Mouse (Mus musculus) heart, embryonic 10.5 days (tissue): ENCODE measurements around the gene Neurl1b. TPM values are rescaled to one million over a fixed set of nuclear protein-coding genes. Genes with fewer than 3 reads are reported as not detected.
A peak's percentile ranks its signal among the peaks of the same experiment; 100 is the strongest.

Source experiments
- DNase-seq: peaks from one replicate; pipeline ENCODE4 v3.0.0-alpha.2; 2017; ENCODE audit warnings: low spot score
- H3K27ac ChIP-seq: fragments of 300-500 bp; sonication (generic); 2 replicates; pipeline ENCODE4 v1.5.1; 2016; ENCODE audit warnings: mild to moderate bottlenecking
- H3K27me3 ChIP-seq: fragments of 300-500 bp; sonication (generic); 2 replicates; pipeline ENCODE4 v1.6.1; 2016; ENCODE audit warnings: mild to moderate bottlenecking; ENCODE audit not compliant: poor library complexity, insufficient read depth, severe bottlenecking
- H3K36me3 ChIP-seq: fragments of 300-500 bp; sonication (generic); 2 replicates; pipeline ENCODE4 v1.6.1; 2016; ENCODE audit warnings: mild to moderate bottlenecking, moderate library complexity
- H3K4me1 ChIP-seq: fragments of 300-500 bp; sonication (generic); 2 replicates; pipeline ENCODE4 v1.6.1; 2016; ENCODE audit warnings: mild to moderate bottlenecking
- H3K4me3 ChIP-seq: fragments of 300-500 bp; sonication (generic); 2 replicates; pipeline ENCODE4 v1.5.1; 2016; ENCODE audit warnings: mild to moderate bottlenecking, moderate library complexity
- H3K9me3 ChIP-seq: fragments of 300-500 bp; sonication (generic); 2 replicates; pipeline ENCODE4 v1.6.1; 2016; ENCODE audit warnings: mild to moderate bottlenecking, moderate library complexity
- WGBS: fragments of 180-500 bp; shearing (Covaris S2); methylation state at CpG from one replicate; pipeline ENCODE4 v1.1.7; 2016; 5-methylcytosine and 5-hydroxymethylcytosine counted together
- polyA plus RNA-seq: library from polyadenylated mRNA; unstranded; fragments of >200 nt; fragmentation: Nextera tagmentation; extraction: Ambion mirVana; gene quantifications from 2 replicates; pipeline ENCODE4 v1.2.1, GENCODE M21; 2016

The Neurl1b gene
- polyA plus RNA-seq, 1 experiment from 2014 or later, result 1.3 TPM

DNA sequence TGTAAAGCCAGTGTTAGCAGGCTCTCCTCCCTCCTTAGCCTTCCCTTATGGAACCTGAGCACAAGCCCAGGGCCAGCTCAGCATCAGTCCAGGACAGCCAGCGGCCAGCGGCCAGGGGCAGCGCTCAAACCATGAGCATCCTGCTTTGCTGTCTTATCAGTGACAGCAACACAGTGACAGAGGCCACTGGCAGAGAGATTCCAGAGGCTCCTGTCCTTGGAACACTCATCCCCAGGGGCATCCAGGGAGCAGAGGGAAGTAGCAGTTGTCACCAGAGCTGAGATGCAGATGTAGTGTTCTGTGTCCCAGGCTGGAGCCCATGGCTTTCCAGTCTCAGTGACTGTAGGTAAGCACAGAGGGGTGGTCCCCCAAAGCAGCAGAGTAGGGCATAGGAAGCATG is 32.5 kb upstream of the Neurl1b start:
- Histone ChIP-seq H3K27me3 (peaks cover 2% of the 10 kb centered on the region; the same call in 1 of the 2 replicates), H3K27ac (peak overlapping the region; percentile 85), H3K4me1 (peaks cover 68% of the 10 kb centered on the region), H3K9me3 (no peaks in the 10 kb centered on the region), H3K36me3 (no peaks in the 10 kb centered on the region), H3K4me3 (no peak overlapping the region)
- DNase-seq, result no peak
- 29% methylated on average over 3 of the region's 3 CpGs for WGBS

DNA sequence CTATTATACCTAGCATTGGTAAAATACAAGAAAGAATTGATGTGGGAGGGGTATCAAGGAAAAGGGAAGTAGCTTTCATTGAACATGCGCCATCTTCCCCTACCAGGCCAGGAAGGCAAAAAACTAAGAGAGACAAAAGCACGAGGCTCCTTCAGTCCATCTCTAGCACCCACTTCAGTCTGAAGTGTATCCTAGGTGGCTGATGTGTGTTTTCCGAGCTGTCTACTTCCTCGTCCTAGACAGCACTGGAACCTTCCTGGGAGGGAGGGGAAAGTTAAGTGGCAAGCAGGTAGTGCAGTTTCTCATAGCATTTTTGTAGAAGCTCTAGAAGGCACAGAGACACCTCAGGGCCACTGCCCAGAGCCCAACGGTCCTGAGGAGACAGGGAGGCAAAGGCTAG is 31.9 kb upstream of the Neurl1b start:
- DNase-seq, result no peak
- peak overlapping the region; percentile 85 for H3K27ac ChIP-seq
- H3K36me3 ChIP-seq, result no peaks in the 10 kb centered on the region
- 43% methylated on average over 5 of the region's 5 CpGs for WGBS
- H3K4me1 ChIP-seq, result peaks cover 68% of the 10 kb centered on the region
- H3K4me3 ChIP-seq, result no peak overlapping the region
- H3K9me3 ChIP-seq, result no peaks in the 10 kb centered on the region
- H3K27me3 ChIP-seq, result peaks cover 6% of the 10 kb centered on the region; the same call in 1 of the 2 replicates

DNA sequence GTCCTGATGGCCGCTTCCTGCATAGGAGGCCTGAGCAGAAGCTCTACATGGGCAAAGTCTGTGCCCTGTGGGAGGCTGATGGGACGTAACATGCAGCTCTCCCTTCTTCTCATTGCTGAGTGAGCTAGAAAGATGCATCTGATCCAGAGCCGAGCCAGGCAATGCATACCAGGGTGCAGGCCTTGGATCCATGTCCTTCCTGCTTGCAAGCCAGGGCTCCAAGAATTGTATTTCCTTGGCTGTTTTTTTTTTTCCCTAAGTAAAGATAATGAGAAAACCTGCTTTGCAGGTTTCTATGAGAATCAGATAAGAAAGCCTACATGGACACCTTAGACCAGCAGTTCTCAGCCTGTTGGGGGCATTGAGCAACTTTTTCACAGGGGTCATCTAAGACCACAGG is 30.5 kb upstream of the Neurl1b start:
- no peak for DNase-seq
- 93% methylated on average over 3 of the region's 3 CpGs for WGBS
- no peaks in the 10 kb centered on the region for H3K9me3 ChIP-seq
- H3K4me3 ChIP-seq, result no peak overlapping the region
- peaks cover 67% of the 10 kb centered on the region for H3K4me1 ChIP-seq
- H3K27ac ChIP-seq, result no peak overlapping the region
- H3K27me3 ChIP-seq, result peaks cover 6% of the 10 kb centered on the region; the same call in 1 of the 2 replicates
- H3K36me3 ChIP-seq, result no peaks in the 10 kb centered on the region

DNA sequence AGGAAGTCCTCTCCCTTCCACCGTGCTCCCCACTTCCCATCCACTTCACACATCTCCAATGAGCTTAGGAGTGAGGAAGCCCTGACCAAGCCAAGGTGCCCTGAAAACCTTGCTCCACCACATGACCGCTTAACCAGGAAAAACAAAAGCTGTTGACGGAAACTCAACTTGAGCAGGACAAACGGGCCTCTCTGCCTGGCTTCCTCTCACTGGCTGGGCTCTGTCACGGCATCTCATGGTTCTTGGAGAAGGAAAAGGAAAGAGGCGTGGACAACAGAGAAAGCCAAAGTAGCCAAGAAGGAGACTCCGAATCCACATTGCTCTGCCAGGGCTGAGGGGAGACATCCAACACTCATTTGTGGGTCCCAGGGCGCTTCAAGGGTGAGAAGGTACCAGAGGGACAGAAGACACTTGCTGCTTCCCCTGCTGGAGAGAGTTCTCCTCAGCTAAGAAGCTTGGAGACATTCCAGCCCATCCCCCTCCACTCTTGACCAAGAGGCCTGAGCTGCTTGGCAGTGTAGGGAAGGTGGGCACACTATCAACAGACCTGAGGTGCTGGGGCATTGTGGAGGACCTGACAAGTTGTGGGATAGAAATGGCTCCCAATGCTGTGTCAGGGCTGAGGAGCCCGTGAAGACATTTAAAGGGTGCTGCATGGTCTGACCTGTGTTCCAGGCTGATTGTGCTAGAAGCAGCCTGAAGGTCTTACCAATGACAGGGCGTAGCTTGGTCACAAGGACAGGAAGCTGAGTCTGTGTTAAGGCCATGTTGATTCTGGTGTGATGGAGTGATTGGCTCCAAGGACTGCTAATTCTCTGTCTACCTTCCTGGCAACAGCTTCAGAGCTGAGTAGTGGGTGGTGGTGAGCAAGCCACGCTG is 29.1 kb upstream of the Neurl1b start:
- peaks cover 6% of the 10 kb centered on the region; the same call in 1 of the 2 replicates for H3K27me3 ChIP-seq
- no peak overlapping the region for H3K4me3 ChIP-seq
- peaks cover 54% of the 10 kb centered on the region for H3K4me1 ChIP-seq
- WGBS, result 75% methylated on average over 11 of the region's 11 CpGs
- no peak for DNase-seq
- H3K27ac ChIP-seq, result no peak overlapping the region
- no peaks in the 10 kb centered on the region for H3K36me3 ChIP-seq
- no peaks in the 10 kb centered on the region for H3K9me3 ChIP-seq

DNA sequence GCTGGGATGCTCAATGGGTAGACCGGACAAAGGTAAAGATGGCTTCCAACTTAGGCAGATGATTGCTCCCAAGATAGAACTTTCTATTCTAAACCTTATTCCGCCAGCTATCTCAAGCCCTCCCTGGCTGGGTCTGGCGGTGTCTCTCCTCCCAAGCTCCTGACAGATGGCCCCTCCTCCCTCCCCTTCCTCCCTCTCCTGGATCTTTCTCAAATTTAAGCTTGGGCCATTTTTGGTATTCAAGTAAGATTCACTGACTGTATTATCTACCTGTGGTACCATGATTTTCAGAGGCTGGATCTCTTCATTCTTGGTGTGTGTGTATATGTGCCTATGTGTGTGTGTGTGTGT is 28.5 kb upstream of the Neurl1b start:
- Histone ChIP-seq H3K27me3 (peaks cover 6% of the 10 kb centered on the region; the same call in 1 of the 2 replicates), H3K36me3 (no peaks in the 10 kb centered on the region), H3K4me1 (peaks cover 50% of the 10 kb centered on the region), H3K4me3 (no peak overlapping the region), H3K9me3 (no peaks in the 10 kb centered on the region), H3K27ac (no peak overlapping the region)
- DNase-seq, result no peak
- 77% methylated on average over 3 of the region's 3 CpGs for WGBS

DNA sequence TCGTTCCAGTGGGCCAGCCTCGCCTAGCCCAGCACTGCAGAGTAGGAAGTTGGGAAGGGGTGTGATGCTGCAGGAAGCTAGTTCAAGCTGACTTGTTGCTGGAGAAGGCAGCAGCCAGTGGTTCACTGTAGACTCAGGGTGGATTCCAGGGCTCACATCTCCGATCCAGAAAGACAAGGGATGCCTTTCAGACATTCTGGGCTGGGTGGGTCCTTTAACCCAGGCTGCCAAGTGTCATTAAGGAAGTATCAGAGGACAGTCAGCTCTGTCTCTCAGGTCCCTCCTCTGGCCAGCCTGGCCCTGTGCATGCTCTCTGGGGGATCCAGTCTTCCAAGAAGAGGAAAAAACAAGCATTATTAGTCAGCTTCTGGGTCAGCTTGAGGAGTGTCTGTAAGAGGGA is 26.5 kb upstream of the Neurl1b start:
- H3K27ac ChIP-seq, result no peak overlapping the region
- 58% methylated on average over 3 of the region's 3 CpGs for WGBS
- no peak for DNase-seq
- no peaks in the 10 kb centered on the region for H3K36me3 ChIP-seq
- H3K9me3 ChIP-seq, result no peaks in the 10 kb centered on the region
- H3K27me3 ChIP-seq, result peaks cover 6% of the 10 kb centered on the region; the same call in 1 of the 2 replicates
- H3K4me1 ChIP-seq, result peaks cover 36% of the 10 kb centered on the region
- no peak overlapping the region for H3K4me3 ChIP-seq

DNA sequence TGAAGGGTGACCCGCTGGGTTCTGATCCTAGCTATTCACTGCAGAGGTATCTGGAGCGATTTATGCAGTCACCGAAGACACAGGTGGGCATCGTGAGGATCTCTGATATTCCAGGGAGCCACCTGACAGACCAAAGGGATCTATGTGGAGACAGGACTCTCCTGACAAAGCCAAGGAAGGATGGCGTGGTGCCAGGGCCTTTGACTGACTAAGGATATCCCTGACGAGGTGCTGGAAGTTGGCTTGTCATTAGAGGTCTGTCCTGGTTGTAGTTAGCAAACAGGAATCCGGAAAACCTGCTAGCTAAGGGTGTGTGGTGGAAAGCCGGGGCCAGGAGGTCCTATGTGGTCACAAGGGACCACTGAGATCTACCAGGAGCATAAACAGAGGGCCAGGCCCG is 25.4 kb upstream of the Neurl1b start:
- DNase-seq, result no peak
- 77% methylated on average over 9 of the region's 9 CpGs for WGBS
- H3K36me3 ChIP-seq, result no peaks in the 10 kb centered on the region
- no peak overlapping the region for H3K27ac ChIP-seq
- H3K27me3 ChIP-seq, result peaks cover 6% of the 10 kb centered on the region; the same call in 1 of the 2 replicates
- H3K4me3 ChIP-seq, result no peak overlapping the region
- H3K4me1 ChIP-seq, result peaks cover 28% of the 10 kb centered on the region
- H3K9me3 ChIP-seq, result 0 out of 2 replicates have a peak, but pooled peaks cover 4% of the 10 kb centered on the region

DNA sequence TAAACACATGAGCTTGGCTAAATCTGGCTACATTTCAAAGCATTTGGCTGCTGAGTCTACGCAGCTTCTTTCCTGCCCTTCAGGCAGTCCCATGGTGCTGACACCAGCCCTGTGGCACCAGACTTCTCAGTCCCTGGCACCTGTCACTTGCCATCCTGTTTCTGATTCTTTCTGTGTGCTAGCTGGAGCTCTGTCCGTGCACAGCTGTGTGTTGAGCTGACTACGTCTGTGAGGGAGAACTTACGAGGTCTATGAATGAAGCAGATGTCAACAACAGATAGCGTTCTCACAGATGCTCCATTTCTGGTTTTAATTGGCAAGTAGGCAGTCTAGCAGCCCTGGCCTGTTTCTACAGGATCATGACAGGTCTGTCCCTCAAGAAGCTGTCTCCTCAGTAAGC is 24.0 kb upstream of the Neurl1b start:
- 63% methylated on average over 5 of the region's 5 CpGs for WGBS
- Histone ChIP-seq H3K9me3 (0 out of 2 replicates have a peak, but pooled peaks cover 4% of the 10 kb centered on the region), H3K27ac (no peak overlapping the region), H3K27me3 (peaks cover 6% of the 10 kb centered on the region; the same call in 1 of the 2 replicates), H3K36me3 (no peaks in the 10 kb centered on the region), H3K4me1 (peaks cover 24% of the 10 kb centered on the region), H3K4me3 (no peak overlapping the region)
- no peak for DNase-seq

DNA sequence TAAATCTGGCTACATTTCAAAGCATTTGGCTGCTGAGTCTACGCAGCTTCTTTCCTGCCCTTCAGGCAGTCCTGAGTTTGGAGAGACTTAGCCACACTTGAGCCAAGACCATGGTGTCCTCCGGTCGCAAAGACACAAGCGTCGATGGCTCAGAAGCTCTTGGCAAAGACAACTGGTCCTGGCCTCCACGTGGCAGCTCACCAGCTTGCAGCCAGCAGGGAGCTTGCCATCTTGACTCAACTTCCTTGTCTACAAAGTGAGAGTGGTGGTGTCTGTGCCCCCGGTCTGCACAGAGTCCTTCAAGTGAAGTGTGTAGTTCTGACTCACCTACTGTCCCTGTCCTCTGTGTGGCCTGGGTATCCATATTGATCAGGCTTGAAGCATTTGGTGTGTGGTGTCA is 22.3 kb upstream of the Neurl1b start:
- WGBS, result 84% methylated on average over 7 of the region's 7 CpGs
- no peak for DNase-seq
- H3K27me3 ChIP-seq, result peaks cover 2% of the 10 kb centered on the region; the same call in 1 of the 2 replicates

DNA sequence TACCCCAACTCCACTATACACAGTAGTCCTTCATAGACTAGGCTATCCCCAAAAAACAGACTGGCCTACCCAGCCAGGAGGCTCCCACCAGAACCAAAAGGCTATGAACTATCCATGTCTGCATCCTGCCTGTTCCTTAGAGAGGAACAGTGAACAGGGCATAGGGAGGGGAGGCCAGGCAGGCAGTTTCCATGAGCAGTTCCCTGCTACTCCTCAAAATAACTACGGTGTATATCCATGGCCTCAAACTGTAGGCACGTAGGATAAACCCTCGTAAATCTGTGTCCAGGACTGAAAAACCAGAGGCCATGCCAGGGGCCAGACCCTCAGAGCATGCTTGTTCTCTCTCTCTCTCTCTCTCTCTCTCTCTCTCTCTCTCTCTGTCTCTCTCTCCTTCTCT is 17.9 kb upstream of the Neurl1b start:
- no peaks in the 10 kb centered on the region for H3K36me3 ChIP-seq
- no peak overlapping the region for H3K4me3 ChIP-seq
- DNase-seq, result no peak
- 72% methylated on average over 3 of the region's 3 CpGs for WGBS
- H3K27ac ChIP-seq, result peak overlapping the region; percentile 49; the same call in 1 of the 2 replicates
- no peaks in the 10 kb centered on the region for H3K27me3 ChIP-seq
- H3K4me1 ChIP-seq, result peaks cover 4% of the 10 kb centered on the region; the same call in 1 of the 2 replicates
- 0 out of 2 replicates have a peak, but pooled peaks cover 4% of the 10 kb centered on the region for H3K9me3 ChIP-seq

More for the DNA sequence above, 22.3 kb upstream of the Neurl1b start:
- peaks cover 22% of the 10 kb centered on the region for H3K4me1 ChIP-seq
- no peak overlapping the region for H3K4me3 ChIP-seq
- no peak overlapping the region for H3K27ac ChIP-seq
- no peaks in the 10 kb centered on the region for H3K36me3 ChIP-seq
- H3K9me3 ChIP-seq, result 0 out of 2 replicates have a peak, but pooled peaks cover 4% of the 10 kb centered on the region

DNA sequence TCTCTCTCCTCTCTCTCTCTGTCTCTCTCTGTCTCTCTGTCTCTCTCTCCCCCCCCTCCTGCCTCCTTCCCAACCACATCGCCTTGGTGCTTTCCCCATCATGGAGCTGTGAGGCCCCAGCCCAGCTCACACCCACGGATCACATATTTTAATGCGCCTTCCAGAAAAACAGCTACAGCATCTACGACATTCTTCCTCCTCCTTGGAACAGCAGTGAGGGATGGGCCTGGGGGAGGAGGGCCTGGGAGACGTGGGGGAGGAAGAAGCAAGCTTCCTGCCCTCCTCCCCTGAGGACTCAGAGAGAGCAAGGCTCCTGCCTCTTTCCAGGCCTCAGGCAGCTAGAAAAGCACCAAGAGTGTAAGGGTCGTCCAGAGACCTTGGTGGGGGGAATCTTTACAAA is 17.3 kb upstream of the Neurl1b start:
- H3K4me1 ChIP-seq, result peaks cover 4% of the 10 kb centered on the region; the same call in 1 of the 2 replicates
- H3K27ac ChIP-seq, result peak overlapping the region; percentile 49
- 37% methylated on average over 6 of the region's 6 CpGs for WGBS
- DNase-seq, result no peak
- no peaks in the 10 kb centered on the region for H3K36me3 ChIP-seq
- no peak overlapping the region for H3K4me3 ChIP-seq
- 0 out of 2 replicates have a peak, but pooled peaks cover 4% of the 10 kb centered on the region for H3K9me3 ChIP-seq
- H3K27me3 ChIP-seq, result no peaks in the 10 kb centered on the region

DNA sequence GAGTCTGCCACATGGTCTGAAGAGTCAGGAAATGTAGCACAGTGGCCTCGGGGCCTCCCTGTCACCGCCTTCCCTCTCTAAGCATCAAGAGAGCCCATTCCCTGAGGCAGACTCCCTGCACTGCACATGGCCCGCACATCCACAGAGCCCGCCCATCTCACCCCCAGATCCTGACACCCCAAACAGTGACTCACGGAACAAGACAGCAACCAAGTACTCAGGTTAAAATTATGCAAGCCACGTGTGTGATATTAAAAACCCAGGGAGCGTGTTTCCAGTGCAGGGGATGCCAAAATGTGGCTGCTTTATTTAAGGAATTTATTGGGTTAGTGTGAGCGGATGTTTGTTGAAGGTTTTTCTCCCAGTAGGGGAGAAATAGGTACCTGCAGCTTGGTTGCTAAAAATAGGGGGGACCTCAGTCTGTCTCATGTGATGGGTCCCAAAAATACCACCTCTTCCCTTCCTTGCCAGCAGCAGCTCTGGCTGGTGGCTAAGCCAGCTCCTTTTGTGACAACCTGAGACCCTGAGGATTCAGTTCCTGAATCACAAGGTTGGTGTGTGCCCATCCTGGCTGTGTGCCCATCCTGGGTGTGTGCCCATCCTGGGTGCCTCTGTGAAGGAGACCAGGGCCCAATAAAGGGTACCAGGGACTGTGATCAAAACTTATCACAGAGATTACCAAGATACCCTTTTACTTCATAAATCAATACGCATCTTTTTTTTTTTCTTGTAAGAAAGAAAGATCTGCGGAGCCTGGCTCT is 9.1 kb upstream of the Neurl1b start:
- Histone ChIP-seq H3K36me3 (no peaks in the 10 kb centered on the region), H3K27ac (no peak overlapping the region), H3K9me3 (no peaks in the 10 kb centered on the region), H3K4me1 (peaks cover 16% of the 10 kb centered on the region; the same call in 1 of the 2 replicates), H3K27me3 (0 out of 2 replicates have a peak, but pooled peaks cover 9% of the 10 kb centered on the region), H3K4me3 (no peak overlapping the region)
- no peak for DNase-seq
- 73% methylated on average over 10 of the region's 10 CpGs for WGBS

DNA sequence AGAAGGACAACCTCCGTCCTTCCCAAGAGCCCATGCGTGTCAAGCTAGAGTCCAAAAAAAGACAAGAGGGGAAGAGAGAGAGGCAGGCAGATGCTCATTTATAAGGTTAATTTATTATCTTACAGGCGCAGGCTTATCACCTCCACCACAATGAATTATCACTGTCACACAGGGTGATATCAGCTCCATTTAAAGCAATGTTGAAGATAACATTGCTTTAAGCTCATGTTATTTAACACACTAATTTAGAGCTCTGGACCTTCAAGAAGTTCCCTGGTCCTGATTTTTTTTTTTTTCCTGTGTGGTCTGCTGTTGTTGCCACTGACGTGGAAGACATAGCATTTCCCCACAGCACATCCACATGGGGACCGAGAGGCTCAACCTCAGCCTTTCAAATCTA is 1.7 kb upstream of the Neurl1b start:
- no peak overlapping the region for H3K4me3 ChIP-seq
- H3K9me3 ChIP-seq, result no peaks in the 10 kb centered on the region
- H3K36me3 ChIP-seq, result no peaks in the 10 kb centered on the region
- no peak for DNase-seq
- H3K27me3 ChIP-seq, result peaks cover 58% of the 10 kb centered on the region
- H3K27ac ChIP-seq, result peak overlapping the region; percentile 89; the same call in 1 of the 2 replicates
- 39% methylated on average over 5 of the region's 5 CpGs for WGBS
- H3K4me1 ChIP-seq, result peaks cover 46% of the 10 kb centered on the region
